ENCODE assay signal across 7 mouse cellular contexts in the genomic region with DNA sequence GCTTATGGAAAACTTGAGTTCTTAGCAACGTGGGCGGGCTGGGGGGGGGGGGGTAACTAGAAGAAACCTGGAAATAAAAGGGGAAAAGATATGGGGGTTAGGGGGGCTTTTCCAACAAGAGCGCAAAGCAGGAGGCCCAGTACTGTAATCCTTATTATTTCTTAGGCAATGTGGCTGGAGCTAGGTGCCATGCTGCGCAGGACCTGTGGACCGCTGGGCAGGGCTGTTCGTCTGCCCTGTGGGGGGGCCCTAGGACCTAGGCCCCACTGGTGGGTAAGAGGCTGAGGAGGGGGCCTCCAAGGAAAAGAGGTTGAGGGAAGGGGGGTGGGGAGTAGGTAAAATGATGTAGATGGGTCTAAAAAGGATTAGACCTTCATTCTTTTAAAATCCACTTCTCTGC. TPM values are rescaled to one million over a fixed set of nuclear protein-coding genes. Genes with fewer than 3 reads are reported as not detected.
A peak's percentile ranks its signal among the peaks of the same experiment; 100 is the strongest.
DNase-seq lines count a peak whose midpoint lies in the region; ATAC-seq and TF ChIP-seq lines count a peak whose summit lies in the region.

No protein-coding gene starts in this region.

- H3K4me1 ChIP-seq in lung, embryonic 16.5 days (replicated peaks; ENCODE audit: control insufficient read depth, insufficient read depth, low read length) = peaks cover 12% of the 10 kb centered on the region
- H3K4me1 ChIP-seq in forebrain, embryonic 10.5 days = peaks cover 31% of the 10 kb centered on the region
- no peaks in the 10 kb centered on the region for H3K4me1 ChIP-seq in intestine, postnatal 0 days (replicated peaks; ENCODE audit: control insufficient read depth, insufficient read depth, low read length)
- peaks cover 24% of the 10 kb centered on the region for H3K4me1 ChIP-seq in neural tube, embryonic 15.5 days

- no peaks in the 10 kb centered on the region for H3K9me3 ChIP-seq in lung, embryonic 16.5 days (ENCODE audit: control insufficient read depth, low read length)
- H3K9me3 ChIP-seq in forebrain, embryonic 10.5 days = no peaks in the 10 kb centered on the region
- H3K9me3 ChIP-seq in intestine, postnatal 0 days (ENCODE audit: control insufficient read depth) = no peaks in the 10 kb centered on the region
- H3K9me3 ChIP-seq in neural tube, embryonic 15.5 days (replicated peaks) = no peaks in the 10 kb centered on the region

- H3K27ac ChIP-seq in lung, embryonic 16.5 days (ENCODE audit: low read length) = peak overlapping the region; percentile 60
- peak overlapping the region; percentile 88 for H3K27ac ChIP-seq in forebrain, embryonic 10.5 days
- H3K27ac ChIP-seq in intestine, postnatal 0 days (ENCODE audit: low read depth, low read length) = no peak overlapping the region
- peak overlapping the region; percentile 78 for H3K27ac ChIP-seq in neural tube, embryonic 15.5 days (replicated peaks)

- 3% methylated on average over 6 of the region's 6 CpGs for WGBS in lung, embryonic 16.5 days
- WGBS in forebrain, embryonic 10.5 days = 2% methylated on average over 6 of the region's 6 CpGs
- WGBS in intestine, postnatal 0 days = 4% methylated on average over 6 of the region's 6 CpGs
- 4% methylated on average over 6 of the region's 6 CpGs for WGBS in neural tube, embryonic 15.5 days

- peak overlapping the region; percentile 70 for H3K9ac ChIP-seq in lung, embryonic 16.5 days (ENCODE audit: low read length)
- H3K9ac ChIP-seq in intestine, postnatal 0 days (ENCODE audit: low read depth, low read length) = peak overlapping the region; percentile 31; the same call in 1 of the 2 replicates
- H3K9ac ChIP-seq in neural tube, embryonic 15.5 days (replicated peaks) = peak overlapping the region; percentile 48

- TF ChIP-seq CTCF in intestine, postnatal 0 days (IDR thresholded peaks at IDR 0.05; ENCODE audit: low read depth) = no peak

- DNase-seq in lung, postnatal 4 days = no peak
- DNase-seq in forebrain, embryonic 10.5 days (ENCODE audit: extremely low spot score, low spot score) = no peak
- DNase-seq in left cerebral cortex, postnatal 4 days = no peak

- ATAC-seq in lung, embryonic 16.5 days (ENCODE audit: low read depth) = no peak
- ATAC-seq in intestine, postnatal 0 days = no peak; the same call in 1 of the 2 replicates
- ATAC-seq in neural tube, embryonic 15.5 days (ENCODE audit: low FRiP score) = peak; percentile 36; the same call in 1 of the 2 replicates
- ATAC-seq in inflammation-experienced regulatory T-cells, adult 6 months = no peak

- peaks cover 4% of the 10 kb centered on the region; the same call in 1 of the 2 replicates for H3K36me3 ChIP-seq in lung, embryonic 16.5 days (ENCODE audit: control insufficient read depth, insufficient read depth, low read length)
- peaks cover 11% of the 10 kb centered on the region for H3K36me3 ChIP-seq in forebrain, embryonic 10.5 days (replicated peaks)
- H3K36me3 ChIP-seq in intestine, postnatal 0 days (ENCODE audit: control insufficient read depth, insufficient read depth) = peaks cover 9% of the 10 kb centered on the region; the same call in 1 of the 2 replicates
- H3K36me3 ChIP-seq in neural tube, embryonic 15.5 days = no peaks in the 10 kb centered on the region

- no peaks in the 10 kb centered on the region for H3K27me3 ChIP-seq in lung, embryonic 16.5 days (ENCODE audit: control insufficient read depth, insufficient read depth, low read depth, low read length)
- H3K27me3 ChIP-seq in forebrain, embryonic 10.5 days (ENCODE audit: poor library complexity, severe bottlenecking) = no peaks in the 10 kb centered on the region
- no peaks in the 10 kb centered on the region for H3K27me3 ChIP-seq in intestine, postnatal 0 days (replicated peaks; ENCODE audit: control insufficient read depth, insufficient read depth, low read length)
- no peaks in the 10 kb centered on the region for H3K27me3 ChIP-seq in neural tube, embryonic 15.5 days (replicated peaks)

- H3K4me2 ChIP-seq in lung, embryonic 16.5 days (ENCODE audit: low read depth, low read length) = peak overlapping the region; percentile 80
- peak overlapping the region; percentile 67 for H3K4me2 ChIP-seq in intestine, postnatal 0 days (replicated peaks; ENCODE audit: low read depth)
- H3K4me2 ChIP-seq in neural tube, embryonic 15.5 days = peak overlapping the region; percentile 68

- H3K4me3 ChIP-seq in lung, embryonic 16.5 days (ENCODE audit: low read length) = peak overlapping the region; percentile 64
- H3K4me3 ChIP-seq in forebrain, embryonic 10.5 days = peak overlapping the region; percentile 63
- H3K4me3 ChIP-seq in intestine, postnatal 0 days (ENCODE audit: low read depth, low read length) = peak overlapping the region; percentile 70
- H3K4me3 ChIP-seq in neural tube, embryonic 15.5 days (replicated peaks) = peak overlapping the region; percentile 61

- intact Hi-C loops in left cerebral cortex, postnatal 4 days (cut with DNase I) = no loop called here

RNA-seq across cellular contexts. Expression of a gene that starts 0.5 kb away (rescaled TPM):
- 23.4 and 23.5 TPM in 2 replicates for polyA plus RNA-seq in lung, embryonic 16.5 days (2015; fragmentation: Nextera tagmentation; extraction: Ambion mirVana)
- polyA plus RNA-seq in forebrain, embryonic 10.5 days (2016; fragmentation: Nextera tagmentation; extraction: Ambion mirVana) = 24.1 and 24.4 TPM in 2 replicates
- 16.8 and 18.7 TPM in 2 replicates for polyA plus RNA-seq in intestine, postnatal 0 days (2015; fragmentation: Nextera tagmentation; extraction: Ambion mirVana)
- polyA plus RNA-seq in neural tube, embryonic 15.5 days (2015; fragmentation: Nextera tagmentation; extraction: Ambion mirVana) = 20.1 and 20.9 TPM in 2 replicates
- polyA plus RNA-seq in inflammation-experienced regulatory T-cells, adult 6 months (2017; shearing (Covaris generic)) = 10 to 100 TPM in 2 of 3 experiments, 1 to 10 TPM in 1; 9.5 to 14.0 (median 10.9) TPM
- total RNA-seq in left cerebral cortex, postnatal 4 days (2021) = 10 to 100 TPM; 23.6 to 27.0 TPM

RNA-seq across cellular contexts. Expression of a gene that starts 4.8 kb away (rescaled TPM):
- 4.1 and 4.3 TPM in 2 replicates for polyA plus RNA-seq in lung, embryonic 16.5 days (2015; fragmentation: Nextera tagmentation; extraction: Ambion mirVana)
- polyA plus RNA-seq in forebrain, embryonic 10.5 days (2016; fragmentation: Nextera tagmentation; extraction: Ambion mirVana) = 4.4 and 5.3 TPM in 2 replicates
- polyA plus RNA-seq in intestine, postnatal 0 days (2015; fragmentation: Nextera tagmentation; extraction: Ambion mirVana) = 8.6 and 9.0 TPM in 2 replicates
- polyA plus RNA-seq in neural tube, embryonic 15.5 days (2015; fragmentation: Nextera tagmentation; extraction: Ambion mirVana) = 5.9 and 6.1 TPM in 2 replicates
- under 1 TPM; 0.49 to 0.83 (median 0.58) TPM for polyA plus RNA-seq in inflammation-experienced regulatory T-cells, adult 6 months (2017; shearing (Covaris generic))
- 10 to 100 TPM; 14.1 to 14.3 TPM for total RNA-seq in left cerebral cortex, postnatal 4 days (2021)

RNA-seq across cellular contexts. Expression of a gene that starts 24.9 kb away (rescaled TPM):
- 14.8 and 14.9 TPM in 2 replicates for polyA plus RNA-seq in lung, embryonic 16.5 days (2015; fragmentation: Nextera tagmentation; extraction: Ambion mirVana)
- 13.6 and 15.6 TPM in 2 replicates for polyA plus RNA-seq in forebrain, embryonic 10.5 days (2016; fragmentation: Nextera tagmentation; extraction: Ambion mirVana)
- polyA plus RNA-seq in intestine, postnatal 0 days (2015; fragmentation: Nextera tagmentation; extraction: Ambion mirVana) = 6.6 and 7.5 TPM in 2 replicates
- polyA plus RNA-seq in neural tube, embryonic 15.5 days (2015; fragmentation: Nextera tagmentation; extraction: Ambion mirVana) = 47.7 and 60.7 TPM in 2 replicates
- polyA plus RNA-seq in inflammation-experienced regulatory T-cells, adult 6 months (2017; shearing (Covaris generic)) = under 1 TPM; 0.15 to 0.38 (median 0.15) TPM
- 100 to 1,000 TPM; 101 to 104 TPM for total RNA-seq in left cerebral cortex, postnatal 4 days (2021)

RNA-seq across cellular contexts. Expression of a gene that starts 37.2 kb away (rescaled TPM):
- 246 and 251 TPM in 2 replicates for polyA plus RNA-seq in lung, embryonic 16.5 days (2015; fragmentation: Nextera tagmentation; extraction: Ambion mirVana)
- 418 and 425 TPM in 2 replicates for polyA plus RNA-seq in forebrain, embryonic 10.5 days (2016; fragmentation: Nextera tagmentation; extraction: Ambion mirVana)
- 75.4 and 76.4 TPM in 2 replicates for polyA plus RNA-seq in intestine, postnatal 0 days (2015; fragmentation: Nextera tagmentation; extraction: Ambion mirVana)
- polyA plus RNA-seq in neural tube, embryonic 15.5 days (2015; fragmentation: Nextera tagmentation; extraction: Ambion mirVana) = 176 and 193 TPM in 2 replicates
- 10 to 100 TPM; 63.4 to 96.0 (median 77.8) TPM for polyA plus RNA-seq in inflammation-experienced regulatory T-cells, adult 6 months (2017; shearing (Covaris generic))
- 100 to 1,000 TPM in 1 of 2 experiments, 10 to 100 TPM in 1; 98.6 to 110 TPM for total RNA-seq in left cerebral cortex, postnatal 4 days (2021)

RNA-seq across cellular contexts. Expression of a gene that starts 37.7 kb away (rescaled TPM):
- polyA plus RNA-seq in lung, embryonic 16.5 days (2015; fragmentation: Nextera tagmentation; extraction: Ambion mirVana) = 3.1 and 3.5 TPM in 2 replicates
- polyA plus RNA-seq in forebrain, embryonic 10.5 days (2016; fragmentation: Nextera tagmentation; extraction: Ambion mirVana) = 4.1 and 4.3 TPM in 2 replicates
- 1.9 and 2.4 TPM in 2 replicates for polyA plus RNA-seq in intestine, postnatal 0 days (2015; fragmentation: Nextera tagmentation; extraction: Ambion mirVana)
- polyA plus RNA-seq in neural tube, embryonic 15.5 days (2015; fragmentation: Nextera tagmentation; extraction: Ambion mirVana) = 3.4 TPM in 2 replicates
- polyA plus RNA-seq in inflammation-experienced regulatory T-cells, adult 6 months (2017; shearing (Covaris generic)) = 1 to 10 TPM; 2.2 to 5.9 (median 5.2) TPM
- total RNA-seq in left cerebral cortex, postnatal 4 days (2021) = 10 to 100 TPM; 16.3 to 18.0 TPM
